Mouse (Mus musculus) kidney, adult 2 months (tissue): ENCODE data around the gene Pogk.

Experiments
- CTCF ChIP-seq: fragments of 200-500 bp; conservative IDR thresholded peaks from 2 replicates; pipeline ENCODE4 v1.5.1; 2011; ENCODE audit warnings: low read depth, mild to moderate bottlenecking, control low read depth, low read length, moderate library complexity, mixed read lengths; ENCODE audit not compliant: insufficient read depth, insufficient read length
- POLR2A ChIP-seq: fragments of 200-500 bp; IDR thresholded peaks from one replicate; pipeline ENCODE4 v1.6.1; 2011; ENCODE audit warnings: low read depth, low read length, control low read depth

DNA sequence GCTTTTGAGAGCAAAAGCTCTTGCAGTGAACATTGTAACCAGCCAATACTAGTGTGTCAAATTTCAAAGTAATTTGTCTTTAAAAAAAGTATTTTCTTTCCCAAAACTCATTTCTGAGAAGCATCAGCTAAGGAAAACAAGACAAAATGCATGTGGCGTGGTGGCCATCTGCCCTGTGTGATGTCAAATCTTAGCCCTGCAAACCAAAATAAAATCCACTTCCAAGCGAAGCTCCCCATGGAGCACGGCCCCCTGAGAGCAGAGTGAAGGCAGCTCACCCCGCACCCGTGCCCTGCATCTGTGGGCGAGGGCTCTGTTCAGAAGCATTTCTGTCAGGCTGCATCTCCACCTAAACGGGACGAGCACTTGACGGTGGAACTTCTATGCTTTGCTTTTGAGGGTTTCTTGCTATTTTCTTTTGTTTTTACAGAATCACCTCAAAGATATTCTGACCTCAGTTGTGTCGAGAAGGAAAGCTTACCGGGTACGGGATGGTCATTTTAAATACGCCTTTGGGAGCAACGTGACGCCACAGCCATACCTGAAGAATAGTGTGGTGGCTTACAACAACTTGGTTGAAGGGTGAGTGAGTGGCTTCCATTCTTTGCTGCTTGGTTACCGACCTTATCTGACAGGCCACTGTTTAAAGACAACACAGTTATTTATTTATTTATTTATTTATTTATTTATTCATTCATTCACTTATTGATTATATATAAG, 20.1 kb downstream of the Pogk start:
- no peak for TF ChIP-seq CTCF
- no peak for TF ChIP-seq POLR2A
